Mouse (Mus musculus): ENCODE results near the gene Ehbp1.

GRCm38 (mm10) chr11:22125188-22125587 lies 216.9 kb downstream of the Ehbp1 start:
- no peak for TF ChIP-seq POLR2A (IDR thresholded peaks at IDR 0.05; ENCODE audit: low read depth, low read length)
- TF ChIP-seq CTCF (IDR thresholded peaks at IDR 0.05; ENCODE audit: borderline replicate concordance, insufficient read depth, low read length): no peak
